Mouse (Mus musculus) liver, postnatal 0 days (tissue): ENCODE data around the gene Mturn. TPM values are rescaled to one million over a fixed set of nuclear protein-coding genes. Genes with fewer than 3 reads are reported as not detected.

Source experiments
- ATAC-seq: fragments of 200-750 bp; cut with Nextera tagmentation; 2 replicates; pipeline ENCODE4 v1.8.0; 2017; ENCODE audit warnings: mild to moderate bottlenecking, moderate library complexity
- DNase-seq: peaks from one replicate; pipeline ENCODE4 v3.0.0-alpha.2; 2016
- H3K27ac ChIP-seq: fragments of 300-500 bp; sonication (generic); 2 replicates; pipeline ENCODE4 v1.5.1; 2014; ENCODE audit warnings: antibody characterized with exemption, moderate library complexity, mild to moderate bottlenecking, low read depth
- H3K27me3 ChIP-seq: fragments of 300-500 bp; sonication (generic); 2 replicates; pipeline ENCODE4 v1.6.1; 2014; ENCODE audit warnings: low read length, control low read depth, mixed read lengths; ENCODE audit not compliant: insufficient read depth
- H3K36me3 ChIP-seq: fragments of 300-500 bp; sonication (generic); replicated peaks from 2 replicates; pipeline ENCODE4 v1.6.1; 2014; ENCODE audit warnings: mild to moderate bottlenecking, control low read depth, low read length, moderate library complexity, mixed read lengths; ENCODE audit not compliant: insufficient read depth
- H3K4me1 ChIP-seq: fragments of 300-500 bp; sonication (generic); 2 replicates; pipeline ENCODE4 v1.6.1; 2014; ENCODE audit warnings: antibody characterized with exemption, mild to moderate bottlenecking, control low read depth; ENCODE audit not compliant: insufficient read depth
- H3K4me2 ChIP-seq: fragments of 300-500 bp; sonication (generic); 2 replicates; pipeline ENCODE4 v1.6.1; 2014; ENCODE audit warnings: low read depth, mild to moderate bottlenecking, low read length, moderate library complexity, mixed read lengths
- H3K4me3 ChIP-seq: fragments of 300-500 bp; sonication (generic); 2 replicates; pipeline ENCODE4 v1.5.1; 2014; ENCODE audit warnings: low read depth, low read length
- H3K9ac ChIP-seq: fragments of 300-500 bp; sonication (generic); replicated peaks from 2 replicates; pipeline ENCODE4 v1.6.1; 2014; ENCODE audit warnings: mild to moderate bottlenecking, moderate library complexity
- H3K9me3 ChIP-seq: fragments of 300-500 bp; sonication (generic); 2 replicates; pipeline ENCODE4 v1.6.1; 2016; ENCODE audit warnings: mild to moderate bottlenecking, control low read depth, low read length, mixed read lengths
- CTCF ChIP-seq: sonication (generic); IDR thresholded peaks from 2 replicates; pipeline ENCODE4 v1.5.1; 2016; ENCODE audit warnings: antibody characterized with exemption, low read depth
- EP300 ChIP-seq: IDR thresholded peaks from 2 replicates; pipeline ENCODE4 v1.6.1; 2016; ENCODE audit warnings: antibody characterized with exemption, low read depth, mild to moderate bottlenecking
- WGBS: fragments of 180-500 bp; shearing (Covaris S2); extraction: QIAGEN DNeasy Blood & Tissue Kit; methylation state at CpG from one replicate; pipeline ENCODE4 v1.1.7; 2014; ENCODE audit not compliant: insufficient replicate concordance; 5-methylcytosine and 5-hydroxymethylcytosine counted together
- polyA plus RNA-seq: library from polyadenylated mRNA; unstranded; fragments of >200 nt; fragmentation: Nextera tagmentation; extraction: Ambion mirVana; gene quantifications from 2 replicates; pipeline ENCODE4 v1.2.1, GENCODE M21; 2015

The Mturn gene
- polyA plus RNA-seq, 1 experiment from 2014 or later, result 4.0 TPM

DNA sequence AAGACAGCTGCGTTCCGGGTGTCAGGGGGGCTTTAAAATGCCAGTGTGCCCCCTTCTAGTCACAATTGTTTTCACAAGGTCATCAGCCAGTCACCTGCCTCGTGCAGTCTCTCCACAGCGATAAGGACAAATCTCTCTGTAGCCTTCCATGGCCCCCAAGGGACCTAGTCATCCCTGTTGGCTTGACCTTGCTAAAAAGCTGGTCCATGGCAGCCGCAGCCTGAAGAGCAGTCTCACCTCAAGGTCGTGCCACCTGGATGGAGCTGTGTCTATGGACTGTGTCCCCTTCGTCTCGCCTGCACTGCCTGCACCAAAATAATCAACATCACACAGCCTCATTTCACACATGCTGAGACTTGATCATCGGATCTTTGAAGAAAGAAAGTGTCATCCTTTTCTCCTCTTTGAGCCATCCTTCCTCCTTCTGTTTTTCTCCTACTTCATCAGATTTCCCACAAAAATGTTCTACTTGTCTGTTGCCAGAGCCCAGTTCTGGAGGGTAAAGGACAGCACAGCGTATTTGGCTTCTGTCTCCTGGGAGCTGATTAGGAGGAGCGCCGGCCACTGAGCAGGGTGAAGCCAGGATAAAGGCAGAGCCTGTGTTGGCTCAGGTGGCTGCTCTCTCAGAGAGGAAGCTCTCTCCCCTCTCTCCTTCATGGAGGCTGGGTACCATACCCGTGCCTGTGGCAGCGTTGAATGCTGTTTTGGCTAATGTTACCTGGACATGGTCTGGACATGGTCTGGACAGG is 10.1 kb downstream of the Mturn start:
- Histone ChIP-seq H3K9ac (no peak overlapping the region), H3K4me1 (no peaks in the 10 kb centered on the region), H3K36me3 (no peaks in the 10 kb centered on the region), H3K4me2 (no peak overlapping the region), H3K27ac (no peak overlapping the region), H3K9me3 (no peaks in the 10 kb centered on the region), H3K4me3 (no peak overlapping the region), H3K27me3 (0 out of 2 replicates have a peak, but pooled peaks cover 2% of the 10 kb centered on the region)
- ATAC-seq, result no peak
- TF ChIP-seq CTCF, result no peak
- no peak for TF ChIP-seq EP300
- DNase-seq, result no peak
- 69% methylated on average over 14 of the region's 14 CpGs for WGBS

DNA sequence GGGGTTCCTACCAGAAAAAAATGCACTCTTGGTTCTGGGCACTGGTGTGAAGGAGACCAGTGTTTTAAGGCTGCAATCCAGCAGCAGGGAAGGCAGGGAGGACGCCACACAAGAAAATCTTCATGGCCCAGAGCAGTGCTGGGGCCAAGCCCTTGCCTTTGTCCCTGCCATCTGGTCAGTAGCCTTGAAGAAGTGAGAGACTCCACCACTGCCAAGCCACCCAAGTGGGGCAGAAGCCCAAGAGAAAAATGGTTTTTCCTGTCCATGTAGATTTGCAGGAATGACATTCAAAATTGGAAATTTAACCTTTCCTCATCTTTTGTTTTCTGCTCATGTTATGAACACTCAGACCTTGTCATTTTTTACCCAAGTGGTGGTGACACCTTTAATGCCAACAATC is 10.8 kb downstream of the Mturn start:
- Histone ChIP-seq H3K27ac (no peak overlapping the region), H3K4me2 (no peak overlapping the region), H3K27me3 (0 out of 2 replicates have a peak, but pooled peaks cover 2% of the 10 kb centered on the region), H3K9me3 (no peaks in the 10 kb centered on the region), H3K36me3 (no peaks in the 10 kb centered on the region), H3K4me1 (no peaks in the 10 kb centered on the region), H3K9ac (no peak overlapping the region), H3K4me3 (no peak overlapping the region)
- TF ChIP-seq EP300, result no peak
- no peak for TF ChIP-seq CTCF
- WGBS, result 65% methylated on average over 1 of the region's 1 CpGs
- ATAC-seq (no peak), DNase-seq (no peak)

DNA sequence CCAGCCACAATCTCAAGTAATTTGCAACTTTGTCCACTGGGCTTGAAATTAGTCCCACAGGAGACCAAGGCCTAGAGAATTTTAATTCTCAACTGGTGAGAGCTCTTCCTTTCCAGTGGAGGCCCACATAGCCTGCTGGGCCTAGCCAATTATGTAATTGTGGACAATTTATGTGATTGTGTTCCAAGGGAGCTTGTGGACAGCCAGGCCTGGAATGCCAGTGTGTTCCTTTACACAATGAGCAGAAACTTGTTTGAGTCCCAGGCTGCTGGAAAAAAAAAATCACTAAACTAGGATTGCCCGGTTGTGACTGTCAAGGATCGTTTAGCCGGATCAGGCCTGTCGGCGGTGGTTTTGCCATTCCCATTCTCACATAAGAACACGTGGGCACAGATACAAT is 11.9 kb downstream of the Mturn start:
- ATAC-seq (no peak), DNase-seq (no peak)
- Histone ChIP-seq H3K9me3 (no peaks in the 10 kb centered on the region), H3K27ac (no peak overlapping the region), H3K36me3 (no peaks in the 10 kb centered on the region), H3K9ac (no peak overlapping the region), H3K27me3 (no peaks in the 10 kb centered on the region), H3K4me1 (no peaks in the 10 kb centered on the region), H3K4me2 (no peak overlapping the region), H3K4me3 (no peak overlapping the region)
- no peak for TF ChIP-seq EP300
- no peak for TF ChIP-seq CTCF
- 89% methylated on average over 6 of the region's 6 CpGs for WGBS

DNA sequence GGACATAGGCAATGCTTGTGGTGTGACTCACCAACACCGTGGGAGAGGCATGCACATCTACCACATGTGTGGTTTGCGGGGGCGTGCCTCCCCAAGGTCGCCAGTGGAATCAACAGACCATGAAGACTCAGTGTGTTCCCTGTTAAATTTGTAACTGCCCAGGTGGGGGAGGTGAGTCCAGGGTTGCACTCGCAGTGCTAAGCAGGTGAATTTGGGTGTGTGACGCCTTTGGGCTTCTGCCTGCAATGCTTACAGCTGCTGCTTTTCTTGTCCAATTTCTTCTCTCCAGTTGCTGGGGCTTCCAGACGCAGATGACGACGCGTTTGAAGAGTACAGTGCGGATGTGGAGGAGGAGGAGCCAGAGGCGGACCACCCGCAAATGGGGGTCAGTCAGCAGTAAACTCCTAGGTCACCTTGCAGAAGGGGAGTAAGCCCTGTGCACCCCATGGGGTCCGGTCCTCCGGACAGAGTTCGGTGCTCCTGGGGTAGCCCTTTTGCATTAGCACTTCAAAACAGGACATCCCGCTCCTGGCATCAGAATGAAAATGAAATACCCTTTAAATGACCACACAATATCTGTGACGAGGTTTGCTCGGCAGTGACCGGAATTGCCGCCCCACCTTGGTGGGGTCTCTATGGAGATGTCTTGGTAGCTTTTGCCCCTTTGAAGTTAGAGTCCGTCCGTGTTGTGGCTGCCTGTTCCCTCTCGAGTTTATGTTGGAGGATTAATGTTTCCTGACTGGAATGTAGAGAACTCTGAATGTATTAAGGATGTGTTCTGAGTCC is 17.5 kb downstream of the Mturn start:
- ATAC-seq (peak; percentile 53), DNase-seq (no peak)
- no peaks in the 10 kb centered on the region for H3K9me3 ChIP-seq
- H3K27me3 ChIP-seq, result peaks cover 9% of the 10 kb centered on the region; the same call in 1 of the 2 replicates
- H3K4me1 ChIP-seq, result peaks cover 12% of the 10 kb centered on the region
- no peaks in the 10 kb centered on the region for H3K36me3 ChIP-seq
- peak overlapping the region; percentile 95 for H3K4me2 ChIP-seq
- no peak overlapping the region for H3K27ac ChIP-seq
- 5% methylated on average over 24 of the region's 24 CpGs for WGBS
- H3K9ac ChIP-seq, result peak overlapping the region; percentile 65
- H3K4me3 ChIP-seq, result peak overlapping the region; percentile 53
- TF ChIP-seq EP300 (no peak), CTCF (no peak)

DNA sequence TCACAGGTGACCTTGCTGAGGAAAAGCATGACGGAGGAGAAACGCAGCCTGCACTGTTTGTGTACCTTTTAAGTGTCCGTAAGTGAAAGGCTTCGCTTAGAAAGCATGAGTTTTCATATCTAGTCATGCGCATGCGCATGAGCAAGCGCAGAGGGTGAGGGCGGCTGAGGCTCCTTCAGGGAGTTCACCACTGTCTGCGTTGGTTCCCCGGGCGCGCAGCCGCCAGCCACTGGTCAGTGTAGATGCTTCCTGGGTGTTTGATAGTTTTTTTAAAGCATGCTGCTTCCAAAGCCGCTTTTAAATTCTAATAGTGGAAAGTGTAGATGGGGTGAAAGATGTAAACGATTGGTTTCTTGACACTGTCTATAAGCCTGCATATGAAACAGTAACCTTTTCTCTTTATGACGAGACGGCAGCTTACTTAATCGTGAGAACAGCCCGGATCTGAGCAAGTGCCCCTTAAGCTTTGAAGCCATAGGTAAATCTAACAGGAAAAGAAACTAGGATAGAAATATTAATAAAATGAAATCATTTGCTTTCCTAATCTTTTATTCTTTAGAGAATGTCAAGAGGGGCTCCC is 18.1 kb downstream of the Mturn start:
- Histone ChIP-seq H3K4me2 (peak overlapping the region; percentile 95), H3K9me3 (no peaks in the 10 kb centered on the region), H3K4me3 (peak overlapping the region; percentile 53), H3K4me1 (peaks cover 12% of the 10 kb centered on the region), H3K9ac (peak overlapping the region; percentile 65), H3K27me3 (peaks cover 16% of the 10 kb centered on the region; the same call in 1 of the 2 replicates), H3K36me3 (no peaks in the 10 kb centered on the region), H3K27ac (no peak overlapping the region)
- WGBS, result 5% methylated on average over 19 of the region's 19 CpGs
- ATAC-seq, result peak; percentile 74
- TF ChIP-seq EP300 (no peak), CTCF (no peak)
- peak; percentile 75 for DNase-seq

DNA sequence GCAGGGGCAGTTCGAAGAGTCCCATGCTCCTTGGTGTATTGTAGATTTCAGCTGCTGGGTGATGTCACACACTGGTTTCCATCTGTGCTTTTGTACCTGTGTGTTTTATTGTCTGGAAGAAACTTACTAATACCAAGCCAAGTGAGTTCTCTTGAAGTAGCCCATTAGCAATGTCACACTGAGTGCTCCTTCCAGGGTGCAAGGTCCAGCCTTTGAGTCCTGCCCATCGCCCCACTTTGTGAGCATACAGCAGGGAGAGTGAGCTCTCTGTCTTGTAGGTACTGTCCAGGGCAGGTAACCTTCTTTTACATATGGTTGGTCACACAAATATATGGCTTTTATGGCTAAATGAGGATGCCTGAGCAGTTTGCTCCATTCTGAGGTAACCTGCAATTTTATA is 19.1 kb downstream of the Mturn start:
- DNase-seq, result no peak
- peaks cover 19% of the 10 kb centered on the region; the same call in 1 of the 2 replicates for H3K27me3 ChIP-seq
- no peaks in the 10 kb centered on the region for H3K9me3 ChIP-seq
- TF ChIP-seq EP300 (no peak), CTCF (no peak)
- H3K4me3 ChIP-seq, result no peak overlapping the region
- H3K4me2 ChIP-seq, result no peak overlapping the region
- no peak overlapping the region for H3K27ac ChIP-seq
- no peak overlapping the region for H3K9ac ChIP-seq
- H3K4me1 ChIP-seq, result peaks cover 14% of the 10 kb centered on the region
- no peak for ATAC-seq
- 77% methylated on average over 2 of the region's 2 CpGs for WGBS
- no peaks in the 10 kb centered on the region for H3K36me3 ChIP-seq
